Mouse (Mus musculus) erythroid progenitor cell, adult 5-6 weeks (primary cell): ENCODE measurements around the gene Idnk. TPM values are rescaled to one million over a fixed set of nuclear protein-coding genes. Genes with fewer than 3 reads are reported as not detected.
"Not testable (repeated sequence)": the region's sequence is repeated elsewhere in the genome, so short reads cannot be mapped to it uniquely, and the experiment has no call there.

Experiments
- ATAC-seq: replicated peaks from 2 replicates; pipeline ENCODE4 v1.8.0; 2016; ENCODE audit warnings: moderate number of reproducible peaks, mild to moderate bottlenecking, moderate TSS enrichment, inconsistent platforms; ENCODE audit not compliant: poor library complexity, low FRiP score, severe bottlenecking
- total RNA-seq, 2 experiments: library from RNA; stranded (forward) in 1 of 2; stranded (reverse) in 1 of 2; fragments of 150-400 nt in 1 of 2; fragments of 186-747, 209-891 nt in 1 of 2; gene quantifications; 2 replicates each; pipeline versions ENCODE4 v1.2.3 to v1.2.4; 2015 to 2017; ENCODE audit warnings: low replicate concordance in 2 of 2

Idnk gene
- total RNA-seq, 2 experiments from 2014 or later, result 18.4 to 20.5 TPM

- no peak for ATAC-seq
Observed at GRCm38 (mm10) chr13:58129687-58130246, 27.7 kb upstream of the Idnk start.

GRCm38 (mm10) chr13:58131692-58132091 lies 25.8 kb upstream of the Idnk start:
- ATAC-seq, result no peak

- ATAC-seq, result not testable (repeated sequence)
Observed at GRCm38 (mm10) chr13:58146603-58147002, 10.8 kb upstream of the Idnk start.

GRCm38 (mm10) chr13:58147760-58148159 lies 9.7 kb upstream of the Idnk start:
- no peak for ATAC-seq

- peak; percentile 94 for ATAC-seq
Observed at GRCm38 (mm10) chr13:58148256-58148831, 9.1 kb upstream of the Idnk start.

- peak; percentile 78 for ATAC-seq
Observed at GRCm38 (mm10) chr13:58149033-58149558, 8.4 kb upstream of the Idnk start.

- no peak for ATAC-seq
Observed at GRCm38 (mm10) chr13:58149629-58150028, 7.8 kb upstream of the Idnk start.

- no peak for ATAC-seq
Observed at GRCm38 (mm10) chr13:58150442-58150841, 7.0 kb upstream of the Idnk start.

GRCm38 (mm10) chr13:58156031-58156430 lies 1.4 kb upstream of the Idnk start:
- no peak for ATAC-seq

GRCm38 (mm10) chr13:58157036-58157435 lies 413 bp upstream of the Idnk start:
- no peak for ATAC-seq

GRCm38 (mm10) chr13:58158099-58158912 lies 857 bp downstream of the Idnk start:
- peak; percentile 79 for ATAC-seq

GRCm38 (mm10) chr13:58160761-58161160 lies 3.3 kb downstream of the Idnk start:
- no peak for ATAC-seq

- no peak for ATAC-seq
Observed at GRCm38 (mm10) chr13:58163343-58163742, 5.9 kb downstream of the Idnk start.

- ATAC-seq, result no peak
Observed at GRCm38 (mm10) chr13:58168119-58168518, 10.7 kb downstream of the Idnk start.

GRCm38 (mm10) chr13:58176105-58176504 lies 18.7 kb downstream of the Idnk start:
- ATAC-seq, result no peak

- ATAC-seq, result no peak
Observed at GRCm38 (mm10) chr13:58177511-58178208, 20.2 kb downstream of the Idnk start.

- no peak for ATAC-seq
Observed at GRCm38 (mm10) chr13:58181607-58182551, 24.4 kb downstream of the Idnk start.

GRCm38 (mm10) chr13:58184111-58184510 lies 26.7 kb downstream of the Idnk start:
- no peak for ATAC-seq

- ATAC-seq, result no peak
Observed at GRCm38 (mm10) chr13:58186281-58186680, 28.8 kb downstream of the Idnk start.
